Mouse (Mus musculus): ENCODE data around the gene Edaradd.

The Edaradd gene

GRCm38 (mm10) chr13:12519955-12520584, at the start of gene Edaradd:
Gene Edaradd (minus strand): TSS chr13:12520438.
- peak; percentile 65 for DNase-seq (ENCODE audit: low read depth)

- no peak for DNase-seq (ENCODE audit: low read depth)
Observed at GRCm38 (mm10) chr13:12569741-12570140, 49.5 kb upstream of the Edaradd start.

- DNase-seq (ENCODE audit: low read depth) = no peak
Observed at GRCm38 (mm10) chr13:12568597-12569469, 48.6 kb upstream of the Edaradd start.

GRCm38 (mm10) chr13:12567936-12568335, 47.7 kb upstream of the Edaradd start:
- DNase-seq (ENCODE audit: low read depth) = no peak

GRCm38 (mm10) chr13:12565621-12566390, 45.6 kb upstream of the Edaradd start, which contains the start of gene Ero1lb:
Gene Ero1lb (plus strand): TSS chr13:12565874.
- peak; percentile 97 for DNase-seq (ENCODE audit: low read depth)

- no peak for DNase-seq (ENCODE audit: low read depth)
Observed at GRCm38 (mm10) chr13:12562256-12562655, 42.0 kb upstream of the Edaradd start.

- DNase-seq (ENCODE audit: low read depth) = no peak
Observed at GRCm38 (mm10) chr13:12561729-12562128, 41.5 kb upstream of the Edaradd start.

GRCm38 (mm10) chr13:12559462-12560120, 39.4 kb upstream of the Edaradd start:
- no peak for DNase-seq (ENCODE audit: low read depth)

- no peak for DNase-seq (ENCODE audit: low read depth)
Observed at GRCm38 (mm10) chr13:12559044-12559443, 38.8 kb upstream of the Edaradd start.

GRCm38 (mm10) chr13:12554211-12554610, 34.0 kb upstream of the Edaradd start:
- no peak for DNase-seq (ENCODE audit: low read depth)

GRCm38 (mm10) chr13:12543880-12544568, 23.8 kb upstream of the Edaradd start:
- DNase-seq (ENCODE audit: low read depth) = no peak

- DNase-seq (ENCODE audit: low read depth) = no peak
Observed at GRCm38 (mm10) chr13:12543246-12543645, 23.0 kb upstream of the Edaradd start.

GRCm38 (mm10) chr13:12542006-12542981, 22.1 kb upstream of the Edaradd start:
- DNase-seq (ENCODE audit: low read depth) = peak; percentile 49

- DNase-seq (ENCODE audit: low read depth) = no peak
Observed at GRCm38 (mm10) chr13:12540119-12540518, 19.9 kb upstream of the Edaradd start.

GRCm38 (mm10) chr13:12539716-12540115, 19.5 kb upstream of the Edaradd start:
- DNase-seq (ENCODE audit: low read depth) = no peak

- peak; percentile 84 for DNase-seq (ENCODE audit: low read depth)
Observed at GRCm38 (mm10) chr13:12537971-12538370, 17.7 kb upstream of the Edaradd start.

GRCm38 (mm10) chr13:12534628-12535027, 14.4 kb upstream of the Edaradd start:
- no peak for DNase-seq (ENCODE audit: low read depth)

GRCm38 (mm10) chr13:12525678-12526077, 5.4 kb upstream of the Edaradd start:
- DNase-seq (ENCODE audit: low read depth) = no peak

GRCm38 (mm10) chr13:12522346-12522745, 2.1 kb upstream of the Edaradd start:
- no peak for DNase-seq (ENCODE audit: low read depth)

- DNase-seq (ENCODE audit: low read depth) = no peak
Observed at GRCm38 (mm10) chr13:12519371-12519770, 867 bp downstream of the Edaradd start.
